Mouse (Mus musculus) heart, adult 2 months (tissue): ENCODE measurements at regions not wholly inside any gene's neighbourhood (a gene's known extent, or its start where the extent isn't known, plus 50 kb on each side); places are given as distances from the start of the nearest gene placed in this dataset.

Source experiments
- DNase-seq, 2 experiments: peaks; one replicate each; pipeline ENCODE4 v3.0.0; 2021
- H3K27ac ChIP-seq: fragments of 200-600 bp; 2 replicates; pipeline ENCODE4 v1.8.1; 2022
- H3K27me3 ChIP-seq: fragments of 200-500 bp; 2 replicates; pipeline ENCODE4 v1.6.1; 2012; ENCODE audit warnings: mild to moderate bottlenecking, low read length, inconsistent platforms, mixed read lengths; ENCODE audit not compliant: control insufficient read depth, insufficient read depth
- H3K36me3 ChIP-seq: fragments of 200-500 bp; 2 replicates; pipeline ENCODE4 v1.6.1; 2012; ENCODE audit warnings: low read length, inconsistent platforms; ENCODE audit not compliant: control insufficient read depth, insufficient read depth
- H3K4me1 ChIP-seq: fragments of 200-500 bp; 2 replicates; pipeline ENCODE4 v1.6.1; 2011; ENCODE audit warnings: low read length; ENCODE audit not compliant: control insufficient read depth, insufficient read depth
- H3K4me3 ChIP-seq: fragments of 200-600 bp; 2 replicates; pipeline ENCODE4 v1.8.1; 2022
- H3K79me2 ChIP-seq: fragments of 200-500 bp; replicated peaks from 2 replicates; pipeline ENCODE4 v1.6.1; 2012; ENCODE audit warnings: mild to moderate bottlenecking, inconsistent platforms, low read length, moderate library complexity, mixed read lengths; ENCODE audit not compliant: control insufficient read depth, insufficient read depth
- H3K9ac ChIP-seq: fragments of 200-500 bp; 2 replicates; pipeline ENCODE4 v1.6.1; 2012; ENCODE audit warnings: low read depth, mild to moderate bottlenecking, control low read depth, inconsistent platforms, low read length, mixed read lengths
- CTCF ChIP-seq: fragments of 200-600 bp; IDR thresholded peaks from 2 replicates; pipeline ENCODE4 v1.8.1; 2022; ENCODE audit warnings: antibody characterized with exemption, mild to moderate bottlenecking, moderate library complexity
- EP300 ChIP-seq: fragments of 200-500 bp; IDR thresholded peaks from 2 replicates; pipeline ENCODE4 v1.6.1; 2011; ENCODE audit warnings: low read depth, low read length, control low read depth; ENCODE audit not compliant: insufficient read depth
- POLR2A ChIP-seq: fragments of 200-500 bp; IDR thresholded peaks from 2 replicates; pipeline ENCODE4 v1.6.1; 2011; ENCODE audit warnings: mild to moderate bottlenecking, low read depth, low read length, control low read depth; ENCODE audit not compliant: insufficient read depth
- WGBS: fragments of 180-500 bp; shearing (Covaris S2); methylation state at CpG from one replicate; pipeline ENCODE4 v1.1.7; 2018; 5-methylcytosine and 5-hydroxymethylcytosine counted together
- intact Hi-C: fragments of 180-260 bp; cut with DNase I; formaldehyde crosslinking; loops from one replicate; pipeline ENCODE4 v1.15.1; 2025

GRCm38 (mm10) chr10:53801048-53801641, 50.2 kb upstream of the Fam184a start:
- Histone ChIP-seq H3K79me2 (no peaks in the 10 kb centered on the region), H3K27me3 (no peaks in the 10 kb centered on the region), H3K9ac (no peak overlapping the region), H3K36me3 (no peaks in the 10 kb centered on the region), H3K4me3 (no peak overlapping the region), H3K4me1 (no peaks in the 10 kb centered on the region), H3K27ac (no peak overlapping the region)
- no peak for TF ChIP-seq CTCF
- no peak for TF ChIP-seq POLR2A
- no peak for TF ChIP-seq EP300
- intact Hi-C loops, result no loop called here
- no peak for DNase-seq
- WGBS, result 54% methylated on average over 7 of the region's 7 CpGs
